Comparison of ENCODE assay signal across 15 mouse cellular contexts in the genomic region with DNA sequence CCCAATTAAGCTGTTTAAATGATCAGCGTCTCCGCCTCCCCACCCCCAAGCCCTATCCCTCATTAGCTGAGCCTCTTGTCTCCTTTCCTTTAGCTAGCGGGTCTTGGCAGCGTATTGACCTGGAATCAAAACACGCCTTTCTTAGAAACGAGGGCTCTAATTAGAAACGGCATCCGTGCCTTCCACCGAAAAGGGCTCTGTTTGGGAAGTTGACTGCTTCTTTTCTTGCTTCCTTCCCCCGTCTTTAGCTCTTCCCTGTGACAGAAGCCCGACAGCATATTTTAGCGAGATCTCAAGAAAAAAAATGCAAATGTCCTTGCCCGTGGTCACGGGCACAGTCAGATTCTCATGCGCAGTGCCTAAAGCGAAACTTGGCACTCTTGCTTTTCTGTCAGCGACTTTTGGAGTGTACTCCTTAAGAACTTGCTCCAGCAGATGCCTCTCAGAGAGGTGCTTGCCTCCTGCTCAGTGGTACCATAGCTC. TPM values are rescaled to one million over a fixed set of nuclear protein-coding genes. Genes with fewer than 3 reads are reported as not detected.
DNase-seq lines count a peak whose midpoint lies in the region; ATAC-seq lines count a peak whose summit lies in the region.
"Had no signal": no experiment of that assay in that cellular context is flagged by ENCODE, and none has a peak within 500 bp of the region (broad histone marks: within the 10 kb centered on the region; RNA-seq: fewer than 3 reads in every experiment).

No protein-coding gene starts in this region.

- 65% methylated on average over 17 of the region's 17 CpGs for WGBS in embryonic facial prominence, embryonic 13.5 days
- 75% methylated on average over 17 of the region's 17 CpGs for WGBS in embryonic facial prominence, embryonic 10.5 days
- 52% methylated on average over 17 of the region's 17 CpGs for WGBS in midbrain, embryonic 16.5 days
- 92% methylated on average over 17 of the region's 17 CpGs for WGBS in kidney, embryonic 15.5 days

- H3K9me3 ChIP-seq in embryonic facial prominence, embryonic 13.5 days: 0 out of 2 replicates have a peak, but pooled peaks cover 7% of the 10 kb centered on the region
- H3K9me3 ChIP-seq in embryonic facial prominence, embryonic 10.5 days: peaks cover 12% of the 10 kb centered on the region; the same call in 1 of the 2 replicates
- H3K9me3 ChIP-seq in midbrain, embryonic 16.5 days (replicated peaks; ENCODE audit: control insufficient read depth, low read length, poor library complexity, severe bottlenecking): no peaks in the 10 kb centered on the region
- no peaks in the 10 kb centered on the region for H3K9me3 ChIP-seq in kidney, embryonic 15.5 days (replicated peaks)

- no peaks in the 10 kb centered on the region for H3K36me3 ChIP-seq in embryonic facial prominence, embryonic 13.5 days
- 0 out of 2 replicates have a peak, but pooled peaks cover 3% of the 10 kb centered on the region for H3K36me3 ChIP-seq in embryonic facial prominence, embryonic 10.5 days (replicated peaks)
- no peaks in the 10 kb centered on the region for H3K36me3 ChIP-seq in midbrain, embryonic 16.5 days (ENCODE audit: control insufficient read depth, insufficient read depth, low read length)
- no peaks in the 10 kb centered on the region for H3K36me3 ChIP-seq in kidney, embryonic 15.5 days
- H3K36me3 ChIP-seq: embryonic facial prominence, embryonic 12.5 days had no signal

- H3K27ac ChIP-seq in embryonic facial prominence, embryonic 13.5 days: no peak overlapping the region
- no peak overlapping the region for H3K27ac ChIP-seq in embryonic facial prominence, embryonic 10.5 days (replicated peaks)
- H3K27ac ChIP-seq in midbrain, embryonic 16.5 days (ENCODE audit: low read length): peak overlapping the region; percentile 47; the same call in 1 of the 2 replicates
- no peak overlapping the region for H3K27ac ChIP-seq in kidney, embryonic 15.5 days
- H3K27ac ChIP-seq: embryonic facial prominence, embryonic 12.5 days had no signal

- DNase-seq in embryonic facial prominence, embryonic 10.5 days (ENCODE audit: low spot score): no peak
- peak; percentile 72 for DNase-seq in brain, adult 2 months (ENCODE audit: low read depth, low spot score)
- DNase-seq in frontal cortex, adult 2 months (ENCODE audit: extremely low spot score in 1 of 2, low spot score in 1 of 2): peak; percentile 39 to 53
- no peak for DNase-seq in kidney, adult 9 months
- no peak for DNase-seq in cerebellum, postnatal 4 days (ENCODE audit: low spot score in 2 of 2)
- DNase-seq: cerebellum, adult 18-20 months; heart, adult 18-20 months; kidney, postnatal 4 days; lung, postnatal 10 days; thymus, postnatal 14 days had no signal

- peaks cover 12% of the 10 kb centered on the region for H3K4me1 ChIP-seq in embryonic facial prominence, embryonic 13.5 days
- H3K4me1 ChIP-seq in embryonic facial prominence, embryonic 10.5 days: peaks cover 31% of the 10 kb centered on the region
- peaks cover 22% of the 10 kb centered on the region for H3K4me1 ChIP-seq in midbrain, embryonic 16.5 days (ENCODE audit: control insufficient read depth, insufficient read depth, low read length)
- H3K4me1 ChIP-seq in kidney, embryonic 15.5 days: 0 out of 2 replicates have a peak, but pooled peaks cover 2% of the 10 kb centered on the region

- H3K4me3 ChIP-seq in embryonic facial prominence, embryonic 13.5 days: no peak overlapping the region
- H3K4me3 ChIP-seq in embryonic facial prominence, embryonic 10.5 days: no peak overlapping the region
- no peak overlapping the region for H3K4me3 ChIP-seq in midbrain, embryonic 16.5 days (ENCODE audit: low read depth, low read length)
- no peak overlapping the region for H3K4me3 ChIP-seq in kidney, embryonic 15.5 days (replicated peaks)
- H3K4me3 ChIP-seq: embryonic facial prominence, embryonic 12.5 days had no signal

- H3K27me3 ChIP-seq in embryonic facial prominence, embryonic 13.5 days: no peaks in the 10 kb centered on the region
- 0 out of 2 replicates have a peak, but pooled peaks cover 4% of the 10 kb centered on the region for H3K27me3 ChIP-seq in embryonic facial prominence, embryonic 10.5 days (replicated peaks; ENCODE audit: low read depth, poor library complexity, severe bottlenecking)
- H3K27me3 ChIP-seq in midbrain, embryonic 16.5 days (ENCODE audit: control insufficient read depth, insufficient read depth, low read depth, low read length): no peaks in the 10 kb centered on the region
- no peaks in the 10 kb centered on the region for H3K27me3 ChIP-seq in kidney, embryonic 15.5 days
- H3K27me3 ChIP-seq: embryonic facial prominence, embryonic 12.5 days had no signal

- 0 out of 2 replicates have a peak overlapping the region, but pooled peaks have one; percentile 1 for H3K4me2 ChIP-seq in embryonic facial prominence, embryonic 13.5 days
- H3K4me2 ChIP-seq in midbrain, embryonic 16.5 days (ENCODE audit: low read length): peak overlapping the region; percentile 37; the same call in 1 of the 2 replicates
- H3K4me2 ChIP-seq in kidney, embryonic 15.5 days: no peak overlapping the region
- H3K4me2 ChIP-seq: embryonic facial prominence, embryonic 12.5 days had no signal

- ATAC-seq in embryonic facial prominence, embryonic 13.5 days (ENCODE audit: insufficient number of reproducible peaks, insufficient read depth, low FRiP score, low TSS enrichment, low read depth): no peak
- ATAC-seq in midbrain, embryonic 16.5 days: no peak
- ATAC-seq in kidney, embryonic 15.5 days (replicated peaks; ENCODE audit: low FRiP score): no peak

- no peak overlapping the region for H3K9ac ChIP-seq in embryonic facial prominence, embryonic 13.5 days
- H3K9ac ChIP-seq in midbrain, embryonic 16.5 days (ENCODE audit: low read depth, low read length): no peak overlapping the region
- H3K9ac ChIP-seq in kidney, embryonic 15.5 days: no peak overlapping the region
- H3K9ac ChIP-seq: embryonic facial prominence, embryonic 12.5 days had no signal

RNA-seq across cellular contexts. Expression of gene Ccdc60, which starts 10.3 kb away (rescaled TPM):
- 0.94 and 1.3 TPM in 2 replicates for polyA plus RNA-seq in embryonic facial prominence, embryonic 13.5 days (2015; fragmentation: Nextera tagmentation; extraction: Ambion mirVana)
- 0.59 and 0.60 TPM in 2 replicates for polyA plus RNA-seq in embryonic facial prominence, embryonic 10.5 days (2016; fragmentation: Nextera tagmentation; extraction: Ambion mirVana)
- 0.60 and 0.67 TPM in 2 replicates for polyA plus RNA-seq in frontal cortex, adult 2 months (2012; rRNA removed)
- polyA plus RNA-seq in midbrain, embryonic 16.5 days (2015; fragmentation: Nextera tagmentation; extraction: Ambion mirVana): 2.7 and 3.1 TPM in 2 replicates
- polyA plus RNA-seq in kidney, embryonic 15.5 days (2015; fragmentation: Nextera tagmentation; extraction: Ambion mirVana): 0.62 and 0.74 TPM in 2 replicates
- polyA plus RNA-seq: liver, adult 2 months had no signal

Comparison
In these comparisons a context has a peak if more than half of its experiments do, and no peak if none do; other contexts are left out.
1. DNase-seq: peak in brain, adult 2 months (single experiment) and frontal cortex, adult 2 months (2 of 2); none in embryonic facial prominence, embryonic 10.5 days (single experiment), kidney, adult 9 months (single experiment) and cerebellum, postnatal 4 days (0 of 2).